Mouse (Mus musculus) stomach, embryonic 16.5 days (tissue): ENCODE measurements around the gene Rbm42. TPM values are rescaled to one million over a fixed set of nuclear protein-coding genes. Genes with fewer than 3 reads are reported as not detected.

Experiments used
- ATAC-seq: fragments of 200-750 bp; cut with Nextera tagmentation; 2 replicates; pipeline ENCODE4 v1.8.0; 2017; ENCODE audit warnings: moderate number of reproducible peaks, moderate TSS enrichment; ENCODE audit not compliant: insufficient read depth, low FRiP score
- H3K27ac ChIP-seq: fragments of 300-500 bp; sonication (generic); 2 replicates; pipeline ENCODE4 v1.5.1; 2014; ENCODE audit warnings: low read length
- H3K27me3 ChIP-seq: fragments of 300-500 bp; sonication (generic); 2 replicates; pipeline ENCODE4 v1.6.1; 2014; ENCODE audit warnings: low read length, control low read depth, mixed read lengths; ENCODE audit not compliant: control insufficient read depth, insufficient read depth
- H3K36me3 ChIP-seq: fragments of 300-500 bp; sonication (generic); 2 replicates; pipeline ENCODE4 v1.6.1; 2014; ENCODE audit warnings: low read length; ENCODE audit not compliant: control insufficient read depth, insufficient read depth
- H3K4me1 ChIP-seq: fragments of 300-500 bp; sonication (generic); 2 replicates; pipeline ENCODE4 v1.6.1; 2014; ENCODE audit warnings: low read length, control low read depth, mixed read lengths; ENCODE audit not compliant: control insufficient read depth, insufficient read depth
- H3K4me2 ChIP-seq: fragments of 300-500 bp; sonication (generic); 2 replicates; pipeline ENCODE4 v1.6.1; 2014; ENCODE audit warnings: low read depth, low read length, mixed read lengths
- H3K4me3 ChIP-seq: fragments of 300-500 bp; sonication (generic); replicated peaks from 2 replicates; pipeline ENCODE4 v1.5.1; 2014; ENCODE audit warnings: mild to moderate bottlenecking, low read length
- H3K9ac ChIP-seq: fragments of 300-500 bp; sonication (generic); 2 replicates; pipeline ENCODE4 v1.6.1; 2014; ENCODE audit warnings: low read length
- H3K9me3 ChIP-seq: fragments of 300-500 bp; sonication (generic); replicated peaks from 2 replicates; pipeline ENCODE4 v1.6.1; 2016; ENCODE audit warnings: low read length, control low read depth; ENCODE audit not compliant: control insufficient read depth
- WGBS: fragments of 180-500 bp; shearing (Covaris S2); extraction: QIAGEN DNeasy Blood & Tissue Kit; methylation state at CpG from one replicate; pipeline ENCODE4 v1.1.7; 2014; 5-methylcytosine and 5-hydroxymethylcytosine counted together
- polyA plus RNA-seq: library from polyadenylated mRNA; unstranded; fragments of >200 nt; fragmentation: Nextera tagmentation; extraction: Ambion mirVana; gene quantifications from 2 replicates; pipeline ENCODE4 v1.2.1, GENCODE M21; 2015

Rbm42 gene
- polyA plus RNA-seq: 78.5 and 83.7 TPM in 2 replicates

DNA sequence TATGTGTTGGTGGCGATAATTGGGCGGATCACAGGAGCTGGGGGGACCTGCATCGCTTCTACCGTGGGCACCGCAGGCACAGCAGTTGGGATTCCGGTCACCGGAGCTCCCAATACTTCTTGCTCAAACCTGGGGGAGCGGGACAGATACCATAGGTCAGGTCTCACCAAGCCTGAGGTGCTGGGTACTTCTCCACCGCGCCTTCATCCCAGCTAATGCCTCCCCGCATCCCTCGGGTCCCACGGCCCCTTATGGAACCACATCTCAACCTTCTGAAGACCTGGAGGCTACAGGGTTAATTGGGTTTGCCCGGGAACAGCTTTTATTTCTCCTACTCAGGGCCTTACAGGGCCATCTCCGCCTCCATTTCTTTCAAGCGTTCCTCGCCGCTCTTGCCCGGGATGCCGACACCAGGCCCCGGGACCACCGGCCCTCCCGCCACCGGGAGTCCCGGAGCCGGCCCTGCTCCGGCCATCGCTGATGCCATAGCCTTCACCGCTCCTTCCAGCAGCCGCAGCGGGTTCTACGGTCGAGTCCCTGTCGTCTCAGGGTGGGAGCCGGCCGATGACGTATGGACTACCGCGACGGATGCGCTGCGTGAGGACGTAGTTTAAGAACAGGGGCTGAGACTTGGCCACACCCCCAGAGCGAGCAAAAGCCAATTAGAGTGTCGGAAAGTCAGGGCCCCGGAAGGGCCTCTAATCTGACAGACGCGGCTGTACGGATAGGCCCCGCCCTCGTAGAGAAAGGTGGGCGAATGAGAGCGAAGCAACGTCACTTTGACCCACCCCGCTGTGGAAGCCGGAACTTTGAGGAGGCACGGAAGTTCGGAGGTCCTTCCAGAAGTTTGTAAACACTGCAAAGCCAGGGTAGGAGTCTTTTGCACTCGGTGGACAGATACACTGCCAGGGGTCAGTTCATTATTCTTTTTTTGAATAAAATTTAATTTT is at the start of gene Rbm42:
TSS of gene Rbm42 (minus strand) at position 727 of the 950 bp plus-strand sequence.
- Histone ChIP-seq H3K27ac (peak within 1 kb of the TSS; percentile 35; the same call in 1 of the 2 replicates), H3K27me3 (no peaks in the 10 kb centered on the region), H3K4me1 (0 out of 2 replicates have a peak, but pooled peaks cover 4% of the 10 kb centered on the region), H3K4me3 (peak within 1 kb of the TSS; percentile 64), H3K36me3 (peaks cover 25% of the 10 kb centered on the region), H3K4me2 (peak within 1 kb of the TSS; percentile 93), H3K9me3 (no peaks in the 10 kb centered on the region), H3K9ac (peak within 1 kb of the TSS; percentile 91)
- ATAC-seq: peak; percentile 100
- WGBS: 1% methylated on average over 59 of the region's 59 CpGs

- H3K9ac ChIP-seq: no peak within 1 kb of the TSS
- H3K9me3 ChIP-seq: no peaks in the 10 kb centered on the region
- 0 out of 2 replicates have a peak within 1 kb of the TSS, but pooled peaks have one; percentile 27 for H3K27ac ChIP-seq
- WGBS: 35% methylated on average over 9 of the region's 9 CpGs
- H3K4me1 ChIP-seq: no peaks in the 10 kb centered on the region
- peak; percentile 66 for ATAC-seq
- no peak within 1 kb of the TSS for H3K4me2 ChIP-seq
- no peaks in the 10 kb centered on the region for H3K36me3 ChIP-seq
- H3K27me3 ChIP-seq: no peaks in the 10 kb centered on the region
- H3K4me3 ChIP-seq: no peak within 1 kb of the TSS
Measured at GRCm38 (mm10) chr7:30698589-30698988, 48.5 kb upstream of the Rbm42 start, which contains the start of gene 2200002J24Rik. 2200002J24Rik (plus strand) TSS chr7:30698926.

- Histone ChIP-seq H3K4me3 (no peak overlapping the region), H3K27ac (0 out of 2 replicates have a peak overlapping the region, but pooled peaks have one; percentile 27), H3K4me1 (no peaks in the 10 kb centered on the region), H3K27me3 (no peaks in the 10 kb centered on the region), H3K9ac (no peak overlapping the region), H3K9me3 (no peaks in the 10 kb centered on the region), H3K4me2 (no peak overlapping the region), H3K36me3 (no peaks in the 10 kb centered on the region)
- 58% methylated on average over 5 of the region's 5 CpGs for WGBS
- ATAC-seq: no peak
Measured at GRCm38 (mm10) chr7:30698101-30698500, 48.0 kb upstream of the Rbm42 start.

DNA sequence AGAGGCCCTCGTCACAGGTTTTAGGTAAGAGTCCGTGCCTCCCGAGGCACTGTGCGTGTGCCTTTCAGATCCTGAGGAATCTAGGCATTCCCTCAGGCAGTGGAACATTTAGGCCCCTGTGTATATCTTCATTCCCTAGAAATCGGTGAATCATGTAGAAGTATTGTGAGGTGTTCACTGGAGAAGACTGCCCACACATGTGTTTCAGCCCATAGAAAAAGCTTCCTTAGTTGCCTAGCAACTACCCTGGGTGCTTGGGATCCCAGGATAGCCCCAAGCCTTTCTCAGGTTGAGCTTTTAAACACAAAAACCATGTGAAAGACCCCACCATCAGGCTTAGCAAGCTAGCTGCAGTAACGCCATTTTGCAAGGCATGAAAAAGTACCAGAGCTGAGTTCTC is 38.2 kb upstream of the Rbm42 start:
- no peak for ATAC-seq
- H3K4me2 ChIP-seq: no peak overlapping the region
- peak overlapping the region; percentile 55 for H3K27ac ChIP-seq
- no peaks in the 10 kb centered on the region for H3K9me3 ChIP-seq
- H3K4me1 ChIP-seq: 0 out of 2 replicates have a peak, but pooled peaks cover 6% of the 10 kb centered on the region
- H3K27me3 ChIP-seq: no peaks in the 10 kb centered on the region
- no peak overlapping the region; the same call in 1 of the 2 replicates for H3K9ac ChIP-seq
- no peaks in the 10 kb centered on the region for H3K36me3 ChIP-seq
- 70% methylated on average over 6 of the region's 6 CpGs for WGBS
- H3K4me3 ChIP-seq: no peak overlapping the region

- Histone ChIP-seq H3K27me3 (no peaks in the 10 kb centered on the region), H3K27ac (no peak overlapping the region)
- 68% methylated on average over 2 of the region's 2 CpGs for WGBS
Measured at GRCm38 (mm10) chr7:30683425-30683824, 33.3 kb upstream of the Rbm42 start.

GRCm38 (mm10) chr7:30681897-30682296 is 31.8 kb upstream of the Rbm42 start:
- Histone ChIP-seq H3K4me3 (no peak overlapping the region), H3K27me3 (no peaks in the 10 kb centered on the region), H3K27ac (no peak overlapping the region), H3K4me2 (no peak overlapping the region), H3K36me3 (no peaks in the 10 kb centered on the region), H3K9ac (no peak overlapping the region), H3K9me3 (no peaks in the 10 kb centered on the region; the same call in 1 of the 2 replicates), H3K4me1 (no peaks in the 10 kb centered on the region)
- no peak for ATAC-seq
- 53% methylated on average over 5 of the region's 5 CpGs for WGBS

More at GRCm38 (mm10) chr7:30683425-30683824, 33.3 kb upstream of the Rbm42 start:
- no peak overlapping the region for H3K9ac ChIP-seq
- H3K4me1 ChIP-seq: 0 out of 2 replicates have a peak, but pooled peaks cover 6% of the 10 kb centered on the region
- ATAC-seq: no peak
- no peak overlapping the region for H3K4me3 ChIP-seq
- H3K4me2 ChIP-seq: no peak overlapping the region
- H3K9me3 ChIP-seq: no peaks in the 10 kb centered on the region; the same call in 1 of the 2 replicates
- H3K36me3 ChIP-seq: no peaks in the 10 kb centered on the region

- H3K9me3 ChIP-seq: no peaks in the 10 kb centered on the region; the same call in 1 of the 2 replicates
- no peak overlapping the region for H3K9ac ChIP-seq
Measured at GRCm38 (mm10) chr7:30678263-30678975, 28.3 kb upstream of the Rbm42 start.

GRCm38 (mm10) chr7:30671480-30671879 is 21.4 kb upstream of the Rbm42 start, which contains the start of gene Pmis2:
Pmis2 (minus strand) TSS chr7:30671605.
- 69% methylated on average over 9 of the region's 9 CpGs for WGBS
- H3K27me3 ChIP-seq: no peaks in the 10 kb centered on the region
- H3K4me1 ChIP-seq: no peaks in the 10 kb centered on the region
- no peaks in the 10 kb centered on the region for H3K36me3 ChIP-seq
- H3K4me2 ChIP-seq: no peak within 1 kb of the TSS
- no peaks in the 10 kb centered on the region for H3K9me3 ChIP-seq
- H3K27ac ChIP-seq: no peak within 1 kb of the TSS
- no peak within 1 kb of the TSS for H3K9ac ChIP-seq
- ATAC-seq: no peak
- no peak within 1 kb of the TSS for H3K4me3 ChIP-seq

More at GRCm38 (mm10) chr7:30678263-30678975, 28.3 kb upstream of the Rbm42 start:
- H3K27me3 ChIP-seq: no peaks in the 10 kb centered on the region
- WGBS: 52% methylated on average over 5 of the region's 5 CpGs
- H3K4me1 ChIP-seq: no peaks in the 10 kb centered on the region
- H3K4me3 ChIP-seq: no peak overlapping the region
- H3K27ac ChIP-seq: no peak overlapping the region
- ATAC-seq: no peak
- no peaks in the 10 kb centered on the region for H3K36me3 ChIP-seq
- no peak overlapping the region for H3K4me2 ChIP-seq
